8 mouse cellular contexts compared by ENCODE assay signal in genomic region chr3:105530363-105531130, GRCm38 (mm10).
DNase-seq lines count a peak whose midpoint lies in the region; ATAC-seq and TF ChIP-seq lines count a peak whose summit lies in the region.

No protein-coding gene starts in this region.

- H3K36me3 ChIP-seq in forebrain, embryonic 14.5 days (ENCODE audit: control insufficient read depth, insufficient read depth, low read length) = no peaks in the 10 kb centered on the region
- no peaks in the 10 kb centered on the region for H3K36me3 ChIP-seq in neural tube, embryonic 13.5 days

- no peak overlapping the region for H3K9ac ChIP-seq in forebrain, embryonic 14.5 days (ENCODE audit: low read length)
- 0 out of 2 replicates have a peak overlapping the region, but pooled peaks have one; percentile 26 for H3K9ac ChIP-seq in neural tube, embryonic 13.5 days

- no peak for TF ChIP-seq POLR2A in lung, adult 2 months (IDR thresholded peaks at IDR 0.05; ENCODE audit: borderline replicate concordance, extremely low read depth, low read depth, low read length)

- peak overlapping the region; percentile 43 for H3K4me2 ChIP-seq in forebrain, embryonic 14.5 days (ENCODE audit: low read length)
- peak overlapping the region; percentile 43 for H3K4me2 ChIP-seq in neural tube, embryonic 13.5 days

- no peak overlapping the region for H3K4me3 ChIP-seq in forebrain, embryonic 14.5 days (ENCODE audit: low read depth, low read length)
- H3K4me3 ChIP-seq in neural tube, embryonic 13.5 days = no peak overlapping the region
- H3K4me3 ChIP-seq in lung, adult 2 months (replicated peaks; ENCODE audit: extremely low read depth, low read depth, low read length) = no peak overlapping the region

- no peaks in the 10 kb centered on the region for H3K27me3 ChIP-seq in forebrain, embryonic 14.5 days (replicated peaks; ENCODE audit: control insufficient read depth, insufficient read depth, low read length)
- H3K27me3 ChIP-seq in neural tube, embryonic 13.5 days = no peaks in the 10 kb centered on the region

- ATAC-seq in forebrain, embryonic 14.5 days = peak; percentile 93
- peak; percentile 90 for ATAC-seq in neural tube, embryonic 13.5 days (ENCODE audit: low read depth)

- peaks cover 52% of the 10 kb centered on the region for H3K4me1 ChIP-seq in forebrain, embryonic 14.5 days (ENCODE audit: control insufficient read depth, insufficient read depth, low read length)
- H3K4me1 ChIP-seq in neural tube, embryonic 13.5 days (replicated peaks) = peaks cover 51% of the 10 kb centered on the region
- no peaks in the 10 kb centered on the region for H3K4me1 ChIP-seq in lung, adult 2 months (ENCODE audit: control insufficient read depth, insufficient read depth, low read length)

- peak overlapping the region; percentile 90 for H3K27ac ChIP-seq in forebrain, embryonic 14.5 days (ENCODE audit: low read depth, low read length)
- H3K27ac ChIP-seq in neural tube, embryonic 13.5 days (replicated peaks) = peak overlapping the region; percentile 80

- 4% methylated on average over 11 of the region's 11 CpGs for WGBS in forebrain, embryonic 14.5 days
- 15% methylated on average over 11 of the region's 11 CpGs for WGBS in neural tube, embryonic 13.5 days
- 33% methylated on average over 11 of the region's 11 CpGs for WGBS in lung, adult 2 months

- DNase-seq in cerebellum, postnatal 25 days = peak; percentile 61 to 70
- DNase-seq in cerebellum, adult 9-10 months = no peak
- DNase-seq in forebrain, embryonic 14.5 days (ENCODE audit: low spot score) = peak; percentile 97
- DNase-seq in layer of hippocampus, postnatal 36 days = peak; percentile 68 to 75
- no peak for DNase-seq in thymus, postnatal 14 days
- DNase-seq in heart, adult 8-10 months (ENCODE audit: low spot score) = no peak
- no peak for DNase-seq in lung, adult 2 months

- TF ChIP-seq CTCF in lung, adult 2 months (IDR thresholded peaks at IDR 0.05; ENCODE audit: insufficient read depth, low read length) = no peak

- no peaks in the 10 kb centered on the region for H3K9me3 ChIP-seq in forebrain, embryonic 14.5 days (replicated peaks; ENCODE audit: control insufficient read depth, low read length)
- H3K9me3 ChIP-seq in neural tube, embryonic 13.5 days = no peaks in the 10 kb centered on the region

Comparison
In these comparisons a context has a peak if more than half of its experiments do, and no peak if none do; other contexts are left out.
1. DNase-seq: peak in cerebellum, postnatal 25 days (2 of 2), forebrain, embryonic 14.5 days (single experiment) and layer of hippocampus, postnatal 36 days (2 of 2); none in cerebellum, adult 9-10 months (single experiment), thymus, postnatal 14 days (single experiment), heart, adult 8-10 months (single experiment) and lung, adult 2 months (single experiment).